Mouse (Mus musculus): ENCODE measurements at regions not wholly inside any gene's neighbourhood (a gene's known extent, or its start where the extent isn't known, plus 50 kb on each side); places are given as distances from the start of the nearest gene placed in this dataset.

DNA sequence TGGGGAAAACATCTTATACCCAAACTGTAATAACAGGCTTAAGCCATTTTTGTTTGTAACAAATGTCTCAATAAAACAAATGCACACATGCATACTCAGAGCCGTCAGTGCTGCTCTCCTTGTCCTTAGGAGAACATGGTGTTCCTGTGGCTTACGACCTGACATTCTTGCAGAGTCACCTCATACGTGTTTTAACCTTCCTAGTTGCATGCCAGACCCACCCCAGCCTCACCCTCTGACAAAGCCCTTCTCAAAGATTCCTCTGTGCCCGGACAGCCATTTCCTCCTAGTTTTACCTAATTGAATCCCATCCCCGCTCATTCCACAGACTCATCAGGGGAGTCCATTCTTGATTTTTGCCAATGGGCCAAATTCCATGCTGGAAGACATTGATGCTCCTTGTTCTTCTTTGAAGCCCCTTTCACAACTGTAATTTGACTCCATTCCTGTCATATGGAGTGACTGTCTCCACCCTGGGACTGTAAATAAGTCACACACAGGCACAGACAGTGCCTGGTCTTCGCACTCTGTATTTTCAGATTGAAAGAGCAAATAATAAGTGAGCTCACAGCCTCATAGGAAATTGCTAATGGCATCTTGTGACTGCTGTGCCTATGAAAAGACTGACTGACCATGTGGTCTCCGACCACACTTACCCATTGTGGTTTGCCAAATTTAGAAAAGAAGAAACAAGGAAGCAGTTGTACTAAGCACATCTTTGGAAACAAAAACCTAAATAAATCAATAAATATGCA is 206.6 kb upstream of the Gmds start:
- DNase-seq (ENCODE audit: low read depth, low spot score), result no peak

DNA sequence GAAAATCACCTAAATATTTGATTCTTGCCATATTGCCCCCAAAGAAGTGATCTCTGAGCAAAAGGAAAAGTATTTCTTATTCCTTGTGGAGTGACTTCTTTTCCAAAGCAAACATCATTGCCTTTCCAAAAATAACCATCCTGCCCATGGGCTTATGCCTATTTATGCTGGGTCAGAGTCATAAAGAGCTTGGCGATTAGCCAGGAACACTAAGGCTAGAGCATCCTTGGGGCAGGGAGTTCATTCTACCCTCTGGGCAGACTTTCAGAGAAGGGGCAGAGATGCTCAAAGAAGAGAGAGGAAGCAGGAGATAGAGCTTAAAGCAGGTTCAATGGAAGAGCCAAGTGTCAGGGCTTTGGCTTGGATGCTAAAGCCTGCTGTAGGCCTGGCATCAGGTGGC is 203.1 kb upstream of the Gmds start:
- no peak for DNase-seq (ENCODE audit: low read depth, low spot score)

DNA sequence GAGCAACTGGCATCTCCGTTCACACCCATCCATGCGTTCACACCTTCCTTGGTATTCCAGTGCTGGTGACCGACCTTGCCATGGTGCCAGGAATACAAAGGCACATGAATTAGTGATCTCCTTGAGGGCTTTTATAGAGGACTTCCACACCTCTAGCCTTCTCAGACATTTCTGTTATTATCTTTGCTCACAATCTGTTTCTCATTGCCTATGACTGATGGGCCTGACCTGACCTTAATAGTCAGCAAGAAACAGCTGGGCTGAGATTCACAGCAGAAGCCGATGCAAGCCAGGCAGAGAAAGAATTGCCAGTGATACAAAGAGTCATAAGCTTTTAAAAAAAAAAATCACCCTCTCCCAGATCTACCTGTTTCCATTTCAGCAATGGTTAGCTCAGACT is 197.7 kb upstream of the Gmds start:
- DNase-seq (ENCODE audit: low read depth, low spot score), result no peak

DNA sequence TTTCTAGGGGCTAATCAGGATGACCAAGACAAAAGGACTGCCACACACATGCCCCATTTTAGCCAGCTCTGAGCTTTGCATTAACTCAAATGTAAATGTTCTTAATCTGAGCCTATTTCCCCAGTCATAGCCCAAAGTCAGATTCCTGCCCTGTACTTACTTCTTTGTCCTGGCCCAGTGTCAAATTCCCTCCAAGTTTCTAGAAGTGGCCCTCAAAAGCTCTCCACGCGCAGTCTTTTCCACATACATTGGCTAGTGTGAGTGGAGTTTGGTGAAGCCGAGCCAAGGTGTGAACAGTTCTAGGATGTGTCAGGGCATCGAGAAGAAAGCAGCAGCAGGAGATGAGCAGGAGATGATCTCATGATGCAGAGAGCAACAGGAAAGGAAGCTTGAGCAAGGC is 197.1 kb upstream of the Gmds start:
- no peak for DNase-seq (ENCODE audit: low read depth, low spot score)

DNA sequence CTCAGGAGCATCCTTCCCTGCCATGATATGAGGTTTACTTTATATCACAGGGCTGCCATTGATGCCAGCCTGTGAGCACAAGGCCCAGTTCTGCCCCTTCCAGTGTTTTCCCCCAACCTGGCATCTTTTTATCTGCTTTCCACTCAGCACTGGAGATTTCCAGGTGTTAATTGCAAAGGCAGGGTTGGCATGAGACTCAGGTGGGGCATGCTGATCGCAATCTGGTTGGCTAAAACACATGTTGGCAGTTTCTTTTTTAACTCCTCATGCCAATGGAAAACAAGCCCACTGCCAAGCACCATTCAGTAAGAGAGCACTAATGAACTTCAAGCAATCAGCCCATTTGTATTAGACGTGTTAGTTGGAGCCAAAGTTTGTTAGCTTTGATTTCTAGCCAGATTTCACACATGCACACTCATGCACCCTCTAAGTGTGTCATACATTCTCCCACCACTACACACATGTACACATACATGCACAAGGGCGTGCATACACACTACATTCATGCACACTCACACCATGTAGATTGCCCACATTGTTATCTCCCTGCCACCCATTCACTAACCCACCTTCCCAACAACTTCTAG is 192.5 kb upstream of the Gmds start:
- DNase-seq (ENCODE audit: low read depth, low spot score), result no peak

DNA sequence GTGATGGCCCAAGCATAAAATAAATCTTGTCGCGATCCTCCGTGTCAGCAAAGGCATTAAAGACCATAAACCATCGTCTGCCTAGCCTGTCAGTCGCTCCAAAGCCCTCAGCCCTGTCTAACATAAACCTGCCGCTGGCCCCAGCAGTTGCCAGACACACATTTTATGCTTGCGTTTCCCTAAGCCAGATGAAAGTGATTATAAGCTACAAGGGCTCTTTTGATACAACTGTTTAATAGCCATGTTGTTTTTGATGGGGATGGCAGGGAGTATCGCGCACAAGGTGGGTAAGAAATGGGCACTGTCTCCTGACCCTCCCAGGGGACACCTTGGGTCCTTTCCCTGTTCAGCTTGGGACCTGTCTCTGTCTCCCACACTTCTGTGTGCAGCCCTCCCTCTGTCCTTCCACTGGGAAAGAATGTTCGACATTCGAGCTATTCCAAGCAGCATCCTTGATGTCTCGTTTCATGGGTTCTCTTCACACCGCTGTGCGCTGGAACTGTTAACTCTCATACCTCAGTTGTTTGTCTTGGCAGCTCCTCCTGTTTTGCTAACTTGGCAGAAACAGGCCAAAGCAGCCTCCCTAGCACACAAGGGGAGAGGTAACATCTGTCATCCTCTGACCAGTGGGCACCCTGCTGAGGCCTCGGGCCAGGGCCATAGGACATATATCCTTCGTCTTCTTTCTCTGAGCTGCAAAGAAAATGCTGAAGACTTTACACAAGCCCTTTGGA is 180.2 kb upstream of the Gmds start:
- no peak for DNase-seq (ENCODE audit: low read depth, low spot score)

DNA sequence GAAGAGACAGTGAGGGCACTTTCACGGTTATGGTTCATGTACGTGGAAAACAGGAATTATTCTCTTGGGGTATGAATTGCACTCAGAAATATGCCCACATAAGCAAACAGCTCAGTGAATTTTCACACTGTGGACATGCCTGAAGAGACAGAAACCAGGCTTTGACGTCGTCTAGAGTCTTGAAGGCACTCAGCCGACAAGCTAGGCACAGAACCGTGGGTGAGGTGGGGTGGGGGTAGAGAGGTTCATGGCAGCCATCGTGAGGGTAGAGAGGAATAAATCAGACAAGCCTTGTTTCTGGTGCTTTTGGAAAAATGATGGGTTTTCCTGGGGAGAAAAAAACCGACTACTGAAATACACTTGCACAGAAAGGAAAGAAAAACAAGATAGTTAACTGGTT is 179.0 kb upstream of the Gmds start:
- no peak for DNase-seq (ENCODE audit: low read depth, low spot score)

DNA sequence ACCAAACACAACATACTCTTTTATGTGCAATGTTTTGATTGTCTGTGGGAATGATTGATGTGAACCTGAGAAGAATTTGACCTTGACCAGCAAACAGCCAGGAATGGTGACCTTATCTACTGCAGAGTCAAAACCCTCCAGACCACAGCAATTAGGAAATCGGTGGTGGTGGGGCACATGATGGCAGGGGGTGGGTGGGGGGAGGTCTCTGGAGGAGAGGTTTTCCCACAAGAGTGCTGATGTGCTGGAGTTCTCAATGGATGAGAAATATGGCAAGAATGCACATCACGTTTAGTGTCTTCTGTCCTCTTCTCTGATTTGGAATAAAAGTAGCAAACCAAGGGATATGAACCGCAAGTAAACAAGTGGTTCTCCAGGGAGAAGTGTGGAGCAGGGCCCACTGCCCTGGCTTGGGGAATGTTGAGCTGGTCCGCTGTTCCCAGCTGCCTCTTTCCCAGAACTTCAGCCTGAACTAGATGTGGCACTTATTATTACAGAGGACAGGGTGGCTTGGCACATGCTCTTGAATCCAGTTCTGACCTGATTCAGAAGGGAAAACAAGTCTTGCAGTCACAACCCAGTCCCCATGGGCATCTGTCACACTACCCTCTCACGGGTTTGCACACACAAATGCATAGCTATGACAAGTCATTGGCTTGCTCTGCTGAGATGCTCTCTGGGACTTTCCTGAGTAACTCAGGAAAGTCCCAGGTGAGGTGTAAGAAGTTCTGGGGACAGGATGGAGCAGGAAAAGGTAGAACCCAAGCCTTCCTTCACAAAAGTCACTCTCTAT is 170.9 kb upstream of the Gmds start:
- no peak for DNase-seq (ENCODE audit: low read depth, low spot score)

DNA sequence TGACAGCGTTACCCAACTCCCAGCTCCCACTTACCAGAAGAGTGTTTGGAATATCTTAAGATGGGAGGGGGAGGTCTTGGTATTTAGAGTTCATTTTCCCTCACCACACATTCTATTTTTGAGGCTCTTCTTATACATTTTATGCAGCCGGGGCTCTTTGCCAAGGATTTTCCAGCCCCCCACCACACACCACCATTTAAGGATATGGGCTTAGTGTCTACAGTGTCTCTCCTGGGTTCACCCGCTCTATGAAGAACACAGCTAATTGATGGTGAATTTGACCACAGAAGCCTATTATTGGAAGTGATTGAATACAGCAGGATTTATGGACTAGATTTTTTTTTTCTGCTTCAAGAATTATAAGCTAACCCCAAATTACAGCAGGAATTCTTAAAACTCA is 169.9 kb upstream of the Gmds start:
- DNase-seq (ENCODE audit: low read depth, low spot score), result no peak

DNA sequence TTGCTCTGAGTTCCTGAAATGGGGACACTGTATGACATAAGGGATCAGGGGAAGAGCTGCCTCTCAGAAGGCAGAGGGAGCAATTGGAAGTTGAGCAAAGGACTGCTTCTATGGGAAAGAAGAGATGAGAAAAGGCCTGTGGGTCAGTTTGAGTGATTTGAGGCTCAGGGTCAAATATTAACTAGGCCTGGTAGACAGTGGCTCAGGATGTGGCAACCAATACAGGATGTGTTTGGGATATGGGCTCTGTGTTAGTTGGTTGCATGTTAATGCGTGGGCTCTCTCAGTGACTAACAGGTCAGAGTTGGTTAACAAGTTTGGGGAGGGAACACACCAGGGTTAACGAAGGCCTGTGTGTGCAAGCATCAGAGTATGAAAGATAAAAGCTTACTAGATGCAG is 169.3 kb upstream of the Gmds start:
- no peak for DNase-seq (ENCODE audit: low read depth, low spot score)

DNA sequence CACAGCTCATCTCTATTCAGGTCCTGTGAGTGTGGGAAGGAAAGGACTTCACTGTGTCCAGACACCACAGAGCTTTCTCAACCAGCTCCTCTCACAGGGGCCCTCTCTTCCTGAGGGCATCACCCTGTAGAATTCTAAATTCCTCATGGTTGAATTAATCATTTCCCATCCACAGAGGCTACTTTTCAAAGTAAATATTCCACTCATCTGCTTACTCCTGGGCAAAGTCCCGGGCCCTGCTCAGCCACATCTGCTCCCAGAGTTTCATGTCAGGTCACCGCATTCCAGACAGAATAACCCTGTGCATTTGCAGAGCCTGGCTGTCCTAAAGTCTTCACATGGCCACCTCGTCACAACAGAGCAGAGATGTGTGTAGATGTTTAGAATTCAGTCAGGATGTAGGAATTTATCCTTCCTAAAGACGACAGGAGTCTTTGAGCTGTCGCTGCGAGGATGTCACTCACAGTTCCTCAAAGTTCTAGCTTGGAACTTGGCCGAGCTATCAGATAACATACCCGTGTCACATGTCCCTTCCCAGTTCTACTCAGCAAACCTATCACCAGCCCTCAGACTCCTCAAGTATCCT is 159.8 kb upstream of the Gmds start:
- DNase-seq (ENCODE audit: low read depth, low spot score), result no peak

DNA sequence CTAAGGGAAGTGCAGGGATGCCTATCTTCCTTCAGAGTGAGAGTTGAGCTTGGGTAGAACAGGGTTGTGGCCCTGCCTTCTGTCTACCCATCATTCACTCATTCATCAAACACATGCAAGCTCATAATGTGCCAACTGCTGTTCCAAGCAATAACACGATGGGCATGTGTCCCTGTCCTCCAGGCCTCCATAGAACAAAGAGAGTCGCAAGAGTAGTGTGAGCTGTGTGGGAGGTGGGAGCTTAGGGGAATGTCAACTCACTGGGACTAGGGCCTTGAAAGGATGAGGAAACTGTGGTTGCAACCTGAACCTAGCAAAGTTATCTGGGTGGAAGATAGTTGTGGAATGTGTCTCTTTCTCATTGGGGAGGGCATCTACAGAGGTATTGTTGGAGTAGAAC is 157.7 kb upstream of the Gmds start:
- no peak for DNase-seq (ENCODE audit: low read depth, low spot score)

DNA sequence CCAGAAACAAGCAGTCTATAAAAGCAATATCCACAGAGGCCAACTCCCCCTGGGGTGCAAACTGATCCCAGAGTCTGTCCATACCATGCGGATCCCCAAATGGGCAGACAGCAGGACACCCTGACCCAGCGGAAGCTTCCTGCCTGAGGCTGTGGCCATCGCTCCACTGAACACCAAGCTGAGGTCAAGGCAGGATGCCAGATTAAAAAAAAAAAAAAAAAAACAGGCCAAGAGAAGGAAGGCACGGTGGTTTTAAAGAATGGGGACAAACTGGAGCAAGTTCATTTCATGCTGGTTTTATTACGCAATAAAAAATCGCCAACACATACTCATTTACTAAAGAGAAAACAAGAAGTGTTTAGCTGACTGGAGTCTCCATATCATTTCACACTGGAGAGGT is 156.5 kb upstream of the Gmds start:
- peak; percentile 6 for DNase-seq (ENCODE audit: low read depth, low spot score)

DNA sequence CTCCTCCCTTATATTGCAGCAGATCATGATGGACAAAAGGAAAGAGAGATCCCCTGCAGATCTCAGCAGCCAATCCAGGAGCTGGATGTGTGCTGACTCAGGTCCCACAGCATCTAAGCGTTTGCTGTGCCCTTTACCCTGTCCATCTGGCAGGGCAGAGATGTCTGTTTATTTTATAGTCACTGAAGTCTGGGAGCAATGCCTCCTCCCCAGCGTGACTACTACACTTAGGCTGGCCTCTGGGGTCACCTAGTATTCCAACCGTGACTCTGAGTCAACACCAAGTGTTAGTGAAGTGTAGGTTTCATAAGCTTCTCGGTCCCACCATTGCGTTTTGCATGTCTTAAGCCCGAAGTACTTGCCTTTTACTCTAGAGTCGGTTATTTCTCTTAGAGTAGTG is 155.3 kb upstream of the Gmds start:
- no peak for DNase-seq (ENCODE audit: low read depth, low spot score)

DNA sequence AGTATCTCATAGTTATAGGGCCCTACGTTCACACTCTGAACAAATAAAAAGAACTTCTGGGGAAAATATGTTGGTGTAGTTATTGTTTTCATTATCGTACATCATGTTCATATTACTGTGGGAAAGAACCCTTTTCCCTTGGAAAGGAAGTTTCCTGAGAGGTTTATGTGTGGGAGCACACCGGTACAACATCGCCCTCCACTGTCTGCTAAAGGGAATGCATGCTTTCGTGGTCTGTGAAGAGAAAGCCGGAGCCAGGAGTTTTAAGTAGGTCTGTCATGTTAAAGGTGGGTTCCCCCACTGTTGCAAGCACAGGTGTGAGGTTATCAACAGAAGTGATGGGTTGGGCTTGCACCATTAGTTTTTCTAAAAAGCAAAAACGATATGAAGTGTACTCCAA is 154.8 kb upstream of the Gmds start:
- DNase-seq (ENCODE audit: low read depth, low spot score), result peak; percentile 4

DNA sequence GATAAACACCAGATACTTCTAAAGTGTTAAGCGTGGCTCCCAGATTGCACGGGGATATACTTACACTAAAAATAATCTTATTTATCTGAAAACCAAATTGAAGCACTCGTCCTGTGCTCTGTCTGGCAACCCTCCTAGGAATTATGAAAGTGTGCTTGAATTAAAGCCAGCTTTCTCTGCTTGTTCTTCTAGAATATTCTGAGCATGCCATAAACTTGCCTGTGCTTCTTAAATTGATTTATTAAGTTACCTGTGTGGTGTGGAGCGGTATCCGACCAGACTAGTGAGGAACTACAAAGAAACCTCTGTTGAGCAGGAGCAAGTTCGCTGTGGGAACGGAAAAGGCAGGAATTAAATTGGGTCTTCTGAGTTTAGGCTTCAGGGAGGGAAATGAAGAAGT is 154.0 kb upstream of the Gmds start:
- DNase-seq (ENCODE audit: low read depth, low spot score), result no peak

DNA sequence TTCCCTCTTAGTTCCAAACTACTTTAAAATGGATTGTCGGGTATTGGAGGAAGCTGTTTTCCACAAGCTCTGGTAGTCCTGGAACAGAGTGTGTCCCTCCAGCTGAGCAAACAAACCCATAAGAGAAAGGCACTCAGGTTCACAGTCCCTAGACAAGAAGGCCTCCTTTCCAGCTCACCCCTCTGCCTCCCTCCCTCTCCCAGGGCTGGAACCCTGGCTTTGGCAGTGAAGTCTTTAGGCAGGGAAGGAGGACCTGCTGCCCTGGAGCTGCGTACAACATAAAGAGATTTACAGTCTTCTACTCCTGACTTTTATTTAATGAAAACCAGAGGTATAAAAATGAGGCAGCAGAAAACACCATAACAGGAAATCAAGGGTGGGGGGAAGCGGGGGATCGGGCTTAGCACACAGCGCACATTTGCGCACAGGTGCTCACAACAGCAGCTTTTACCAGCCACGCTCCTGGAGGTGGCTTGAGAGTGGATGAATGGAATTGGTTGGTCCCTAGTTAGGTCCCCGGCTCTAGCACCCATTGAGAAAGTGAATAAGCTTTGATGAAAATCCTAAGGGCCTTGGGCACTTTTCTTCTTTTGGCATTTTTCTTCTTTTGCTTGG is 143.0 kb upstream of the Gmds start:
- DNase-seq (ENCODE audit: low read depth, low spot score), result no peak

DNA sequence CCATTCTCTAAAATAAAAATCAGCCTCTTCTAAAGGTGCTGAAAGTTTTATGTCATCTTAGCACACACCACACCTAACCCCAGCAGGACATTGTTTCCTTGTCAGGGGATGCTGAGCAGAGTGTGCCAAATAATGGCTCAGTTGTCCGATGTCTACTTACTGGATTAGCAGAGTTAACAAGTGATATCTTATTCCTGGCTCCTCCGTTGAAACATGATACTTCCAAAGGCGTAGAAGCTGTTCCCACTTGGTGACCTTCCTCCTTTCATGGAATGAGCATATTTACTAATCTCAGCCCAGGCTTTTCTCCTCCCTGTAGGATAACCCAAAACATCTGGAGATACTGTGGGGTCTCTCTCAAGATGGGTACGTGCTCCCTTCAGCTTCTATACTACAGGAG is 141.5 kb upstream of the Gmds start:
- no peak for DNase-seq (ENCODE audit: low read depth, low spot score)

DNA sequence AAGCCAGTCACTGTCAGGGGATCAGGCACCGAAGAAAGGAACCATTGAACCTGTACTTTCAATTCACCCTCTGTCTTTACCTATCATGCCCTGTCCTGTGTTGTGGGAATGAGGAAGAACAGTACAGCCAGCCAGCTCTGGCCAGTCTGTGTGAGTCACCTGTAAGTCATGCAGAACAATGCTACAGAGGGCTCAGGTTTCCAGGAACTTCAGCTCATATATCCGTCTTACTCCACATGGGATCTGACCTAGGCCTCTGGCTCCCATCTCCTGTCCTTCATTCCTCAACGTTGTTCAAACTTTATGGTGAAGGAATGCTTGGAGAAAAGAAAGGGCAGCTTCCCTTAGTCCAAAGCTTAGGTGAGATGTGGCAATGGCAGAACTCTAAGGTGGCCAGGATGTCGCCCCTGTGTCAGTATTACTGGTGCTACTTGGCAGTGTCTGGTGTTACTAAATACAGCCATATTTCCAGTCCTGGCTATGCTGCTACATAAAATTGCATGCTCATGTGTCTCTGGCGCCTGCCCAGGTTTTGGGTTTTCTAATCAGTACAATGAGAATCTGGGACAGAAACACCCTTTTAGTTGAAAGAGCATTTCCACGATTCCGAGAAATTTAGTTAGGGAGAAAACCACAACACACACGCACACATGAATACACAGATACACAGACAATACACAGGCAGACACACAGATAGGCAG is 140.7 kb upstream of the Gmds start:
- DNase-seq (ENCODE audit: low read depth, low spot score), result no peak

DNA sequence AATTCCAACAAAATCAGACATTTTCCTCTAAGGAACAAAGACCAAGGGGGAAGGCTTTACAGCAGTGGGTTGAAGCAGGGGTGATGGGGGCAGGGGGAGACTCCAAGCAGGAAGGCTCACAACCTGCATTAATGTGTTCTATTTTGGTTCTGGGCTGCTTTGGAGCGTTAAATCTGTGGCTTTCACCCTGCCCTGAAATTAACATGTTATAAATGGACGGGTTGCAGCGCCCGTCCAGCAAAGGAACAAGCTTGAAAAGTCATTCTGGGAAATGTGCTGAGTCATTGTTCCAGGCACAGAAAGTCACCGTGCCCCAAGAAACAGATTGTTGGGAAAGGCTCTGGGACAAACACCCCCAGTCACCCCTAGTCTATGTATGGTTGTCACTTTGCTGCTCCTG is 127.2 kb upstream of the Gmds start:
- DNase-seq (ENCODE audit: low read depth, low spot score), result no peak

All from retina, adult 2 months (tissue).